Mouse (Mus musculus): ENCODE measurements around the gene Tceal5.

Gene Tceal5

DNA sequence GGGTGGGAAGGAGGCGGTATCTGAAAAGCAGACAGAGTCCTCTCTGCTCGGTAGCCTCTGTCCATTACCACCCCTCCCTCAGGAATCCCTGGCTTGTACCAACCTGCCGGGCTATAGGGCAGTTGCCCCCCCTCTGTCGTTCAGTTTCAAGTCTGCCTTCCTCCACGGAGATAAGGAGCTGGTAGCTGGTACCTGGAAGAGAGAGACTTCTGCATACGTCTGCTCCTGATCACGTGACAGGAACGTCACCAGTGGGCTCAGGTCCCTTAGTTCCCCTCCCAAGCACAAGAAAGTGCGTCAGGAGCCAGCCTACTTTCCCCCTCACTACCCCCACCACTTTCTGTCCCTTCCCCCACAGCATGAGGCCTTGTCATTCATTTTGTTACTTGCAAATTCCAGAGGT lies at the start of gene Tceal5:
Gene Tceal5 (minus strand): TSS at position 213 of the 403 bp plus-strand sequence.
- peak; percentile 96 for ATAC-seq (ENCODE audit: low TSS enrichment)

DNA sequence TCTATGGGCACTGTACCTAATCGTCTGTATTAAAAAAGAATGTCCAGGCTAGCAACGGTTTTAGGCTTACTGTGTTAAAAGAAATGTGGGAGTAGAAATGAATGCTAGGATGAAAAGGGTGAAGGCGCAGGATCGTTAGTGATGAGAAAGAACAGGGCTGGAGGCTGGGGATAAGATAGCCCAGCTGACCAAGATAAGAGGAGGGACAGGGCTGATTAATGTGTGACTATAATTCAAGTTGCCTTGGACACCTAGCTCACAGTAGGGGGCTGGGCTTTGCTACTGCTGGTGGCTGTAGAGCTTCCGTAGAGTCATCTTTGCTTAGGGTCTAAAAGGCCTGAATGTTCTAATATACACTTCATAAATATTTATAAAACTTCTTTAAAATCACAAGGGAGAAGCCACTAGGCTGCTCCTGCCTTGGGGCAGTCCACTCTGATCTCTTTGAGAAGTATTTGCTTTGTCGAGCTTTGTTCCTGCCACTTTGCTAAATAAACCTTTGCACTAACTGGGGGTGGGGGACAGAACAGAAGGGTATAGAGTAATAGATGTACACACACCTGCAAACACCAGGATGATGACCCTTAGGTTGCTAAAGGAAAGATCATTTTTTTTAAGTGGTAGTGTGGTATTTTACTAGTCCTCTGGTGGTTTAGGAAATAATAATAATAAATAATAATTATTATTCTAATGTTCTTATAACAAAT lies 48.5 kb upstream of the Tceal5 start:
- no peak for ATAC-seq (ENCODE audit: low TSS enrichment)

DNA sequence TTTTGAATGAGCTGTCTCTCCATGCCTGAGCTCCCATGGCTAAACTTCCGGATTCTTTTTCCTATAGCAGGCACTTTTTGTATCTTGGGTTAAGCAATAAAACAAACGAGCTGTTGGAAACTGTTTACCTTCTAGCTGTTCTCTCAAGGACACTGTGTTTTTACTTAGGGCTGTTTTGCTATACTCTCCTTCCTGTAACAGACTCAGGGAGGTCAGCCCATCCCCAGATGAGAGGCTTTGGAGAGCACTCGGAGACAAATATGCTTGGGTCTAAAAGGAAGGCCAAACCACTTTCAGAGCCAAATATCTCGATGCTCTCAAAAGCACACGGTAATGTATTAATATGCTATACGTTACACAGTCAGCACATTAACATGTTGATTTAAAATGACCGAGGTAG lies 46.0 kb upstream of the Tceal5 start:
- ATAC-seq (ENCODE audit: low TSS enrichment): no peak

DNA sequence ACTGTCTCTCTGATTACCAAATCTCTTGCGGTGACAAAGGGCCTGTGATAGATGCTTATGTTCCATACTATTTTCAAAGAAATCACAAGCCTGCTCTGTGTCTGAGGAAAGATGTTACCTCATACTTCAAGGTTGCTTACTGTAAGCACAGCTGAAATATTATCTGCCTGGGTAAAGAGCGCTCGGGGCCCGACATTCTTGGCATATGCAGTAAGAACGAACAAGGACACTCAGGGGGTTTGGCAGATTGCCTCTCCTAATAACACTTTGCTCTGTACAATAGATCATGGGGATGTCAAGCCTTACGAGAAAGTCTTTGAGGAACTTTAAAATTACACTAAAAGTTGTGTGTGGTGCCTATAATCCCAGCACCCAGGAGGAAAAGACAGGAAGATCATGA lies 45.1 kb upstream of the Tceal5 start:
- no peak for ATAC-seq (ENCODE audit: low TSS enrichment)

DNA sequence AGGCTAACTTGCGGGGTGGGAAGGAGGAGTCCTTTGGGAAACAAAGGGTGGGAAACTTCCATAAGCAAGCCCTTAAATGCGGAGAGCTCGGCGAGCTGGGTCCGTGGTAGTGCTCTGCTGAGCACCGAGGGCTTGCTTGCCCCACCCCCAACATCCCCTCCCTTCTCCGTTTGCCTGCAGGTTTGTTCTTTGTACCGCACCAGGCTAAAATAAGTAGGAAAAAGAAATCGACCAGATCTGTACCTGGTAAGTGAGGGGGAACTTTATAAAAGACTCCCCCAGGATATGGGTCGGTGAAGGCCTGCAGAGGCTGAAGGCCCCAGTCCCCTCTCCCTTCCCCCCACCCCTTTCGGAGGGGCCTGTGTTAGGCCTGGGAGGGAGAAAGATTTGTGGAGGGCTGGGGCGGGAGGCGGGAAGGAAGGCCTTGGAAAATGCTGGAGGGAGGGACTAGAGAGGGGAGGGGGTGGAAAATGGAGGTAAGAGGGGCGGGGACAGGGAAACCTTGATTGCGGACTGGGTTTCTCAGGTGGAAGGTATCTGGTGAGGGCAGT lies 41.9 kb upstream of the Tceal5 start:
- peak; percentile 71 for ATAC-seq (ENCODE audit: low TSS enrichment)

DNA sequence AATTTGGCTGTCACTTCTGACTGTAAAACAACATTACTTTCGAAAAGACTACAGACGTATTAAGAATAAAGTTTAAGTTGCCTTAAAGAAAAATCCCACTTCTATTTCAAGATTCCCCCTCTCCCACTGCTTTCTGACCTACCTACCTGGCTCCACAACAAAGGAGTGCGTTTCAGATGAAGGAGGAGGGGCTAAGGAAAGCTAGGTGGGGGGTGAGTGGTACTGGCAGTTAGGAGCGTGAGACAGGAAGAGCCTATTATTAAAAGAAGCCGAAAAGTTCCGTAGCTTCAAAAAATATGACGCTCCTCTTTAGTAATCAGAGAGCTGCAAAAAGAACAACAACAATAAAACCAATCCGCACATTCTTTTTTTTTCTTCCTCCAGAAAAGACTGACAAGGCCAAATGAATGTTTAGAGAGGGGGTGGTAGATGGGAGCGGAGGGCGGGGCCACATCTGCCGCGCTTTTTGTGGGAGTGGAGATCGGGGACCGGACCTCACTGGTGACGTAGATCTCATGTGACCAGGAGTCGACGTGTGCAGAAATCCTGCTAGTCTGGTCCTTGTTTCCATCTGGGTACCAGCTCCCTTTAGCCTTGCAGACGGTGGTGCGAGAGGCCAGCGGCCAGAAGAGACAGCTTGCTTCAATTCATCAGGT lies 41.0 kb upstream of the Tceal5 start, which contains the start of gene Tceal9:
Gene Tceal9 (plus strand): TSS at position 506 of the 656 bp plus-strand sequence.
- ATAC-seq (ENCODE audit: low TSS enrichment): peak; percentile 99

DNA sequence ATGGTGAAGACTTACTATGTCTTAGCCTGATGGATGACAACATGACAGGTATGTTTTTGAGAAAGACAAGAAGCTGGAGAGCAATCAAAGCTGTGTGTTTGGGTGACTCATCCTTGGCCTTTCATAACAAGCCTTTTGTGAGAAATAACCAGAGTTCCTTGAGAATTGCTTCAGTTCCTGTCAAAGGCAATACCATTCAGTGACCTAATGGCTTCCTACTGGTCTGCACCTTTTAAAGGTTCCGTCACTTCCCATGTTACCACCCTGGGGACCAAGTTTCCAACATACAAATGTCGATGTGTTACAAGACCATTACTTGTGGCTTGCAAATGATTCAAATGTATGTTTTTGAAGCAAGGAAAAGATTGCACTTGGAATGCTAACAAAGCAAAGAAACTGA lies 39.5 kb upstream of the Tceal5 start:
- no peak for ATAC-seq (ENCODE audit: low TSS enrichment)

DNA sequence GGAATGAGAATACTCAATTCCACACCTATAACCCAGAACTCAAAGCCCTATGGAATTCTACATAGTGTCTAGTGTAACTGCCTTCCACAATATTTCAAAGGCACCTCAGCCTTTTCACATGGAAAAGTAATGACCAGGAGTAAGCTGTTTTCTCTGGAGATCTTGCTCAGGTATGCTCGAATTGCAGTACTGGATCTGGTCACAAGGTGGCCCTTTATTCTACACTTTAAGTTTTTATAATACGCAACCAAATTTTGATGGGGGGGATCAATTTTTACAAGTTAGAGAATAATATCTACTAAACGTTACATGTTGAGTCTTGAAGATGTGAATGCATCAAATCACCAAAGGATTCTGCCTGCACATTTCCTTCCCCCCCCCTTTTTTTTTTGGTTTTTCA lies 34.4 kb upstream of the Tceal5 start:
- no peak for ATAC-seq (ENCODE audit: low TSS enrichment)

DNA sequence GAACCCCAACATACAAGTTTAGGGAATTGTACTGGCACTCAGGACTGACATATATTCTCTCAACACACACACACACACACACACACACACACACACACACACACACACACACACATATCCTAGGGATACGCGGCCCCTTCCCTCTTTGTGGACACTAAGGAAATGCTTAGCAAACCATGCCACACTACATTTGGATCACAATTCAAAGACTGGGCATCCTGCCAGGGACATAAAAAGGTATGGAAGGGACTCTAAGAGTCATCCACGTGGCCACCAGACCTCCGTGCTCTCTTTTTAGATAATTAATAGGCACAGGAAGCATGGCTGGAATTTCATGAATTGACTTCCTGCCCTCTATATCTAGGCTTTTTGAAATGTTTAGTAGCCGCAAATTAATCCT lies 24.1 kb upstream of the Tceal5 start:
- ATAC-seq (ENCODE audit: low TSS enrichment): no peak

DNA sequence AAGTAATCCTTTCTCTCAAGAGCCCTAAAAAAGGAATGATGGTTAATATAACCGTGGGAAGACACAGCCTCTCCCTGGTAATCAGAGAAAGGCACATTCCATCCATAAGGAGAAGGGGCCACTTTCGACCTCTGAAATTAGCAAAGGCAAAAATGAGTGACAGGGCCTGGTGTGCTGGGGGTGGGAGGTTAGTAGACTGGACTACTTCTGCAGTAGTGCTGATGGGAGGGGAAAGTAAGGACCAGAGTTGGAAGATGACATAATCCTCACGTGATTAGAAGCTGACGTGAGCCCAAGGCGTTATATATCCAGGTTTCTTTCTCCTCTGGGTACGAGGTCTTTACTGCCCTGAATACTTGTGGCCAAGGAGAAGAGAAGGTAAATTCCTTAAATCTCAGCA lies 20.0 kb upstream of the Tceal5 start:
- no peak for ATAC-seq (ENCODE audit: low TSS enrichment)

DNA sequence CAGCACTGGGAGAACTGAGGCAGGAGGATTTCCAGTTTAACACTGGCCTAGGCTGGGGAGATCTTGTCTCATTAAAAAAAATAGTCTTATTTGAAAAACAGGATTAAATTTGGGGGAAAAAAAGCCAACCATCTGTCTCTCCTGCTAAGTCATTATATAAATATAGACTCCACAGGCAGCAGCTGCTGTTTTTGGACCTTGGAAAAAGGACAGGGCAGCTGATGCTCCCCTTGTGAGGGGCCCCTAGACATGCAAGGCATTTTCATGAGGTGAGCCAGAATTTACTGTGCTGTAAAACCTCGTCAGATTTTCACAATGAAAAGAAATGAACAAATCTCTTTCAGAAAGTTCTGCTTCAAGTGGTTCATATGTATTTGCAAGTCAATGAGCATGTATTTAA lies 12.6 kb upstream of the Tceal5 start:
- peak; percentile 34; the same call in 1 of the 2 replicates for ATAC-seq (ENCODE audit: low TSS enrichment)

DNA sequence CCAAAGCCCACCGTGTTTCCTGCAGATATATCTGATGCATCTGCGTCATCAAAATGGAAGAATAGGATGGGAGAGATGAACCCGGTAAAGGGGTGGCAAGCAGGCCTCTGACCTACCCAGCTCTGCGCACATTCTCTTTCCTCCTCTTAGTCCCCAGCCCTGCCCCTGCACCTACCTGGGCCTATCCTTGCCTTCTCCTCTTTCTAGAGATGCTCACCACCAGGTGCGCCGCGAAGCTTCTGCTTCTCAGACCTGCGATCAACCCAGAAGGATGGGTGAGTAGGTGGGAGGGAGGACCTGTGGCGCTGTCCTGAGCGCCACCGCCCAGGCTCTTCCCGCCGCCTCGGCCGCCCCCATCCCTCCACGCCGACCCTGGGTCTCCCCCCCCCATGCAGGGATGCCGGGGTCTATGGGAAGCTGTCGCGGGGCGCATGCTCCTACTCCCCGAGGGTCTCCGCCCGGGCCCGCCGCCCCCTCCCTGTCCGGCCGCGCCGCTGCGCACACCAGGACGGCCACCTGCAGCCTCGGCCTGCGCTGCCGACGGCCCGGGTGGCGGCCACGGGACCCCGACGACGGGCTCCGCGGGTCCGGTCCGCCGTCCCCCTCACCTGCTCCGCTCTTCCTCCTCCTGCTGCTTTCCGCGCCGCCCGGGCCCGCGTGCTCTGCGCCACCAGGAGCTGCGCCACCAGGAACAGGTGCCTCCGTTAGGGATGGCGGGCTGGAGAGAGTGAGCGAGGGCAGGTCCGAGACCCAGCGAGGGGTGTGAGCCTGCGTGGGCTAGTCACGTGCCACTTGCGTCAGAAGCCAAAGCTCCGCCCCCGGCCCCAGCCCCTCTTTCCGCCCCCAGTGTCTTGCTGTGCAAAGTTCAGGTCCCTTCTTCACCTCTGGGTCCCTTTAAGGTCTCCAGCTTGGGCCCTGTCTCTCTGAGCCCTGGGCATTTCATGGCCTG lies 11.3 kb upstream of the Tceal5 start, which contains the start of the genes Tceal7 and Bex1:
Gene Tceal7 (plus strand): TSS at position 51 of the 949 bp plus-strand sequence.
Gene Bex1 (minus strand): TSS at position 785 of the 949 bp plus-strand sequence.
- peak; percentile 67 for ATAC-seq (ENCODE audit: low TSS enrichment)

DNA sequence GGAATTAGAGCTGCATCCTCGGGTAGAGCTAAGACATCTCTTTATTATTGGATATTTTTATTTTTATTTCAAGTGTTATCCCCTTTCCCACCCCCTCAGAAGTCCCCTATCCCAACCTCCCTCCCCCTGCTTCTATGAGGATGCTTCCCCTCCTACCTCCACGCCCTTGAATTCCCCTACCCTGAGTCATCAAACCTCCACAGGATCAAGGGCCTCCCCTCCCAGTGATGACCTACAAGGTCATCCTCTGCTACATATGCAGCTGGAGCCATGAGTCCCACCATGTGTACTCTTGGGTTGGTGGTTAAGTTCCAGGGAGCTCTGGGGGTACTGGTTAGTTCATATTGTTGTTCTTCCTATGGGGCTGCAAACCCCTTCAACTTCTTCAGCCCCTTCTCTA lies 9.7 kb upstream of the Tceal5 start:
- no peak for ATAC-seq (ENCODE audit: low TSS enrichment)

DNA sequence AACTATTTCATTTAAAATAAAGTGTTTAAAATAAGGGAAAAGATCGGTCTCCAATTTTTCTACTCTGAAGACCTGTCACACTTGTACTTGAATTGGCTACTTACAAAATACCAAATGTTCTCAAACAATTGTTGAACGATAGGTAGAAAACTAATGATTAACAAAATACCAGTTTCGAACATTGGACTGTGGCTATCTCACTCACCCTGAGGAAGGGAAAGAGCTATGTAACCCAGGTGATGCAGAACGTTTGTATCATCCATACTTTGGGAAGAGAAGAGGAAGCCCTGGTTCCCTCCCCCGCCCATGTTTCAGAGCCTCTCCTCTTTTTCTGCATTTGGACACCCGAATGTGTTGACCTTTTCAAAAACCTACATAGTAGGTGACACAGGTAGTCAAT lies 730 bp upstream of the Tceal5 start:
- ATAC-seq (ENCODE audit: low TSS enrichment): no peak

DNA sequence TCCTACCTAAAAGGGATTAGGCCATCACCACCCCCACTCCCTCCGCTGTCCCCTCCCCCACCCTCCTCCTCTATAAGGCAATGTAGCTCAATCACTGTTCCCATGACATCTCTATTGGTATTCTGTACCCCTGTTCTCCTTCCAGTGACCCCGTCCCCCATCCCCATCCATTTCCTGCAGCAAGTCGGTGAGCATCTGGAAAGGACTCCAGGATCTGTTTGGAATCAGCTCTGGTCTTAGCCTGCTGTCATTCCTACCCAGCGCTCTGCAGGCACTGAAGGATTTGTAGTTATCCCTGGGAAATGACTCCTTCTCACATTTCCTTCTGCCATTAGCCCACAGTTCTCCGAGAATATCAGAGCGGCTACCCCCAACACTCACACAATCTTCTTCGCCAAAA lies 419 bp downstream of the Tceal5 start:
- ATAC-seq (ENCODE audit: low TSS enrichment): no peak; the same call in 1 of the 2 replicates

DNA sequence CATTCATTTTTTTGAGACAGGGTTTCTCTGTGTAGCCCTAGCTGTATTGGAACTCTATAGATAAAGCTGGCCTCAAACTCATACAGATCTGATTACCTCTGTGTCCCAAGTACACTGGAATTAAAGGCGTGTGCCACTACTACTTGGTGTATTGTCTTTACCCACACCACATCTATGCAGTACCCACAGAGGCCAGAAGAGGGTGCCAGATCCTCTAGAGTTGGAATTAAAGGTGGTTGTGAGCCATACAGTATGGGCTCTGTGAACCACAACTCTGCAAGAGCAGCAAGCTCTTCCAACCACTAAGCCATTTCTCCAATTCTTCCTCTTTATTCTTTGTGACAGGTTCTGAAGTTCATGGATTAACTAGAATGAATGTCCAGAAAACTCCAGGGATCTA lies 6.8 kb downstream of the Tceal5 start:
- ATAC-seq (ENCODE audit: low TSS enrichment): no peak

DNA sequence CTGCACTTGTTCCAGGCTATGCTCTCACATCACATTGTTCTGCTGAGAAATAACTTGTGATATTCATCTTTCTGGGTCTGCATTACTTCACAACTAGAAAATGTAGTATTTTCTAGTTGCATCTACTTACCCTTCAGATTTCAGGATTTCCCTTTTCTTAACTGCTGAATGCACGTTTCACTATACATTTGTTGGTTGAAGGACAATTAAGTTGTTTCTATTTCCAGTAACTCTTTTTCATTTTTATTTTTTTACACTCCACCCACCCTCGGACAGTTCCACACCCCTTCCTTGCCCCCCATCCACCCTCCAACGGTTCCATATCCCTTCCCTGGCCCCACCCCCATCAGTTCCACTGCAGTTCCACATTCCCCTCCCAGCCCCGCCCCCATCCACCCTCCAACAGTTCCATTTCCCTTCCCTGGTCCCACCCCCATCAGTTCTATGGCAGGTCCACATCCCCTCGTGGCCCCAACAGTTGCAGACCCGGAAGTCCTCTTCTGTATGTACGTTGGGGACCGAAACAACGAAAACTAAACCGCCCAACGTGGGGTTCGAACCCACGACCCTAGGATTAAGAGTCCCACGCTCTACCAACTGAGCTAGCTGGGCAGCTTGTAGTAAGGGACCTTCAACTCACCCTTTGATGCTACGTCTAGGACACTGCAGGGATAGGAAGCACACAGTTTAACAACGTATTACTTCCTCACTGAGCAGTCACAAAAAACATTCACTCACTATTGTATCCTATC lies 8.3 kb downstream of the Tceal5 start:
- no peak for ATAC-seq (ENCODE audit: low TSS enrichment)

DNA sequence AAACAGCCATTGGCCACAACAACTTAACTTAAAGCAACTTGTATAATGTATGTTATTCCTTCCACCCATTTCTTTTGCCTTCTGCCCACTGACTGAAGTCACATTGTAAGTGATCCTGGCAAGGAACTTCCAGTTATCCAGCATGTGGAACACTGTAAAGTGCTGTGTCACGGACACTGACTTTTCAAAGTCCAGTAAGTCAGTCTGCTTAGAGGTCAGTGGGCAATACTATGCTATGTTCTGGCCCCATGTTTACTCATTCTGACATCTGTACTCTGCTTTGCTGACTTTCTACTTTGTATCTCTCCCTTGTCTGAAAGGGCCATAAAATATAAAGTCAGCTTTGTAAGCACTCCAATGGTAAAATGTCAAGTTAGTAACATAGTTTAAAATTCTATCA lies 20.6 kb downstream of the Tceal5 start:
- no peak for ATAC-seq (ENCODE audit: low TSS enrichment)

DNA sequence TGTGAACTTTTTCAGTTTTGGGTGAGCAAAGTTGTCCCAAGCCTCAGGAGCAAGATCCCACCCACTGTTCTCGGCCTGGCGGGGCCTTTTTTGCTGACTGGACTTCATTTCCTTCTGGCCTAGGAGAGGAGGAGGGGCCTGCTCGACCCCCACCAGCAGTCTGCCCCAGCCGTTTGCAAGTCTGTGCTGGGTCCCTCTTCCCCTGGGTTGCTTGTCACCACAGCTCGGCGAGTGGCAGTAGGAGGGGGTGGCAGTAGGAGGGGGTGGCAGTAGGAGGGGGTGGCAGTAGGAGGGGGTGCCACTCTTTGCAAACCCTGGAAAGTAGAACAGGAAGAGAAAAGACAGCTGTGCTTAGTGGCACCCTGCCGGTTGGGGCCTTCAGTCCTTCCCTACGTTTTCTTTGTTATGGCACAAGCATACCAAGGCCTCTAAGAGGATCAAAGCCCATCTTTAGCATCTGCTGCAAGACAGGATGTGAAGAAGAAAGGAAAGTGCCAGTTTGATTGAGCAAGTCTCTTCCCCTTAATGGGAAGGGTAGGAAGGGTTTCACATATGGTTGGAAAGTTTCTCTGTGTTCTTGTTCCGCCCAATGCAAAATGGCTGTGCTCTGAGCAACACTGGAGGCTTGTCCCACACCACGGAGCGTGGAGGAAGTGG lies 22.7 kb downstream of the Tceal5 start:
- no peak for ATAC-seq (ENCODE audit: low TSS enrichment)

DNA sequence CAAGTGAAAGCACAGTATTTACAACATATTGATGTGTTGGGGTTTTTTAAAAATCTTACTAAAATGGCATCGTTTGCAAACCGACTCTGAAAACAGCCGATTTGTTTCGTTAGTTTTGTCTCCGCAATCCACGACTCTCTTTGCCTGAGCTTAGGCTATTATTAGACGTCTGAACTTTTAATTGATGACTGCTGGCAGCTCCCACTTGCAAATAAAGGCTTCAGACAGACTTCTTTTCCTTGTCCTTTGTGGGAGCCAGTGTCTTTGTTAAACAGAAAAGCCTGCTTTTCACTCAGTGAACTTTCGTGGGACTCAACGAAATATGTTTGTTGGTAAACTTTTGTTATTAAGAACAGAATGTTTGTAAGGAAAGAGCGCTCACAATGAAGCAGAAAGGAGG lies 30.9 kb downstream of the Tceal5 start:
- ATAC-seq (ENCODE audit: low TSS enrichment): no peak

DNA sequence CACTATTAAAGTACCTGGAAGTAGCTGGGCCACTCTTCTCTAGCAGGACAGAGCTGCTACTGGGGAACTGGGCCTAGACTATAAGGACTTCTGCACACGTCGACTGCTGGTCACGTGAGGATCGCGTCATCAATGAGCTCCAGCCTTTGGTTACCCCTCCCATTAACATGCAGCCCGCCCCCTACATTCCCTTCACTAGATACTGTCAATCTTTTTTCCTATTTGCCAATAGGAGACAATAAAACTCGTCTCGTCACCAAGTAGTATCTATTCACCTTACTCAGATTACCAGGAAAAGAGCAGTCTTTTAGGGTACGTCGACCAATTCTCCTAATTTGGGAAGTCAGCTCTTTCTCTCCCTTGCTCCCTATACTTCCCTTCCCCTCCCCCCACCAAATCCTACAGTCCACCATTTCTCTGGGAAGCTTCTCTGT lies 31.5 kb downstream of the Tceal5 start, which contains the start of gene Tceal8:
Gene Tceal8 (minus strand): TSS at position 225 of the 434 bp plus-strand sequence.
- peak; percentile 98 for ATAC-seq (ENCODE audit: low TSS enrichment)
